Mouse (Mus musculus): ENCODE results near the gene Lsm4. TPM values are rescaled to one million over a fixed set of nuclear protein-coding genes. Genes with fewer than 3 reads are reported as not detected.

The Lsm4 gene
- polyA plus RNA-seq, 1 experiment from 2014 or later: 143 TPM

DNA sequence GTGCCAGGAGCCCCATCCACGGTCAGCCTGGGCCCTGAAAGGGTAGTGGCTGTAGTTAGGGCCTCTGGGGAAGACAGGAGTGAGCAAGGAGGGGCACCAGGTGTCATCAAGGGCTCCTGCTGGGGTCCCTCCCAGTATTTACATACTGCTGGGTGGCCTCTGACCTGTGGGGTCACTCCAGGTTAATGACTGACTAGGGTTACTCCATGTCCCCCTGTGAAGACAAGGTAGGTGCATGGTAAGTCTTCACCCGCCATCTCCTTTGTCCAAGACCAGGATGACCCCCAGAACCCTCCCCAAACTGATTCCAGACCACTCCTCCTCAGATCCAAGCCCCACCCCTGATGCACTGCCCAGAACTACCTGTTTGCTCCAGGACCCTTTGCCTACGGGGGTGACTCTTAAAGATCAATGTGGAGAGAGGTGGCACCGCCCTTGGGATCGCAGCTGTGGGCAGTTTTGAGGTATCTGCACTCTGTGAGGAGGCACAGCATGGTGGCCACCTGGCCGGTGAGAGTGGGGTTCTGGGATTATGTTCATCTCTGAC is 40.6 kb upstream of the Lsm4 start, which contains the start of gene Gdf15:
TSS of gene Gdf15 (minus strand) at position 111 of the 547 bp plus-strand sequence.
- ATAC-seq: no peak
- WGBS: 81% methylated on average over 6 of the region's 6 CpGs
- Histone ChIP-seq H3K4me2 (ENCODE audit: low read length) (no peak within 1 kb of the TSS), H3K9me3 (replicated peaks; ENCODE audit: control insufficient read depth, low read length, poor library complexity, severe bottlenecking) (no peaks in the 10 kb centered on the region), H3K36me3 (ENCODE audit: control insufficient read depth, insufficient read depth, low read length) (no peaks in the 10 kb centered on the region), H3K27ac (ENCODE audit: low read length) (no peak within 1 kb of the TSS), H3K4me3 (ENCODE audit: low read depth, low read length) (no peak within 1 kb of the TSS), H3K9ac (ENCODE audit: low read depth, low read length) (no peak within 1 kb of the TSS), H3K4me1 (ENCODE audit: control insufficient read depth, insufficient read depth, low read length) (peaks cover 6% of the 10 kb centered on the region; the same call in 1 of the 2 replicates), H3K27me3 (ENCODE audit: control insufficient read depth, insufficient read depth, low read depth, low read length) (peaks cover 3% of the 10 kb centered on the region; the same call in 1 of the 2 replicates)

GRCm38 (mm10) chr8:70634066-70634465 is 39.0 kb upstream of the Lsm4 start:
- Histone ChIP-seq H3K27me3 (ENCODE audit: control insufficient read depth, insufficient read depth, low read depth, low read length) (peaks cover 3% of the 10 kb centered on the region; the same call in 1 of the 2 replicates), H3K4me2 (ENCODE audit: low read length) (no peak overlapping the region), H3K36me3 (ENCODE audit: control insufficient read depth, insufficient read depth, low read length) (no peaks in the 10 kb centered on the region), H3K9me3 (replicated peaks; ENCODE audit: control insufficient read depth, low read length, poor library complexity, severe bottlenecking) (no peaks in the 10 kb centered on the region), H3K4me1 (ENCODE audit: control insufficient read depth, insufficient read depth, low read length) (peaks cover 5% of the 10 kb centered on the region; the same call in 1 of the 2 replicates), H3K27ac (ENCODE audit: low read length) (no peak overlapping the region), H3K4me3 (ENCODE audit: low read depth, low read length) (no peak overlapping the region), H3K9ac (ENCODE audit: low read depth, low read length) (no peak overlapping the region)
- 67% methylated on average over 6 of the region's 6 CpGs for WGBS
- no peak for ATAC-seq

DNA sequence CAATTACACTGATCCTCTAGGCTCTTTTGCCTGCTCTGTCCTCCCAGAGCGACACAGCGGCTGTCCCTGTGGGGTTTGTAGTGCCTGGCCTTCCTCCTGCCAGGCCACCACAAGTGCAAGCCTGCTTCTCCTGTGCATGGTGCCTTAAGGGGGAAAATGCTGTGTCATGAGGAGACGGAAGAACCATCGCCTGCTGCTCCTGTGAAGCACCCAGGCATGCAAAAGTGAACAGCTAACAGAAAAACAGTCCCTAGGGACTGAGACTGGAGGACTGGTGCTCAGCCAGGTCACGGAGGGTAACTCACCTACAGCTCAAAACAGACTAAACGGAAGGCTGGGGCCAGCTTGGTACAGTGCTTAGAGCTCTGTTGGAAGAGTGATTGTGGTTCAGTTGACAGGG is 37.5 kb upstream of the Lsm4 start:
- Histone ChIP-seq H3K27ac (ENCODE audit: low read length) (no peak overlapping the region), H3K9ac (ENCODE audit: low read depth, low read length) (no peak overlapping the region), H3K4me1 (ENCODE audit: control insufficient read depth, insufficient read depth, low read length) (no peaks in the 10 kb centered on the region), H3K27me3 (ENCODE audit: control insufficient read depth, insufficient read depth, low read depth, low read length) (peaks cover 3% of the 10 kb centered on the region; the same call in 1 of the 2 replicates), H3K4me2 (ENCODE audit: low read length) (no peak overlapping the region), H3K4me3 (ENCODE audit: low read depth, low read length) (no peak overlapping the region), H3K36me3 (ENCODE audit: control insufficient read depth, insufficient read depth, low read length) (no peaks in the 10 kb centered on the region), H3K9me3 (replicated peaks; ENCODE audit: control insufficient read depth, low read length, poor library complexity, severe bottlenecking) (no peaks in the 10 kb centered on the region)
- ATAC-seq: no peak
- 83% methylated on average over 6 of the region's 6 CpGs for WGBS

DNA sequence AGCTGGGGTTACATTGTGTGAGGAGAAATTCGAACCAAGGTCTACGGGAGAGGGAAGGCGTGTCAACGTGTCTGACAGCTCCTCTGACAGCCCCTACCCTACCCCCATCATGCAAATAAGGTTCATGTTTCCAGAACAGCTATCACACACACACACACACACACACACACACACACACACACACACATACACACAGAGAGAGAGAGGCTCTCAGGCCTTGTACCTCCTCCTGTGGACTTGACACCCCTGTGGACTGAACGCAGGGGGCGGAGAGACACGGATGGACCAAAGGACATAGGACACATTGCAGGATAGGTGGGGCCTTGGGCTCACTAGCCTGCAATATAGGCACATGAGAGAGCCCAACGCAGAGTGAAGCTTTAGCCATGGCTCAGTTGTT is 36.2 kb upstream of the Lsm4 start:
- Histone ChIP-seq H3K4me3 (ENCODE audit: low read depth, low read length) (no peak overlapping the region), H3K9ac (ENCODE audit: low read depth, low read length) (no peak overlapping the region), H3K27ac (ENCODE audit: low read length) (no peak overlapping the region), H3K27me3 (ENCODE audit: control insufficient read depth, insufficient read depth, low read depth, low read length) (no peaks in the 10 kb centered on the region), H3K4me1 (ENCODE audit: control insufficient read depth, insufficient read depth, low read length) (no peaks in the 10 kb centered on the region), H3K36me3 (ENCODE audit: control insufficient read depth, insufficient read depth, low read length) (no peaks in the 10 kb centered on the region), H3K9me3 (replicated peaks; ENCODE audit: control insufficient read depth, low read length, poor library complexity, severe bottlenecking) (no peaks in the 10 kb centered on the region), H3K4me2 (ENCODE audit: low read length) (no peak overlapping the region)
- WGBS: 56% methylated on average over 8 of the region's 8 CpGs
- no peak for ATAC-seq

DNA sequence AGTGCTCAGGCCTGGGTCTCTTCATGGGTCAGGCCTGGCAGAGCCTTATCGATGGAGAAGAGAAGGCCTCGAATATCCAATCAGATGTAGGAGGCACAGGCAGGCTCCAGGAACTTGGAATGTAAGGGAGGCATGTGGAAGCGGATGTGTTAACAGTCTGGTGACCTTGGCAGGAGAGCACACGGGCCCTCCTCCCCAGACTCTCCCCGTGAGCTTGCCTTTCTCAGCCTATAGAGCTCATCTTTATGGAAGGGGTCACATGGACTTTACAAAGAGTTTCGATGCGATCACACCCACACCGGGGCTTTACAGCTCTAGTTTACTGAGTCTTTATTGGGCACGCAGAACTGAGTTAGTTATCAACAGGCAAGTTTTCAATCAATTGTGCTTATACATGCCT is 34.3 kb upstream of the Lsm4 start:
- Histone ChIP-seq H3K27me3 (ENCODE audit: control insufficient read depth, insufficient read depth, low read depth, low read length) (no peaks in the 10 kb centered on the region), H3K4me2 (ENCODE audit: low read length) (no peak overlapping the region), H3K4me3 (ENCODE audit: low read depth, low read length) (no peak overlapping the region), H3K27ac (ENCODE audit: low read length) (no peak overlapping the region), H3K4me1 (ENCODE audit: control insufficient read depth, insufficient read depth, low read length) (no peaks in the 10 kb centered on the region), H3K9ac (ENCODE audit: low read depth, low read length) (no peak overlapping the region), H3K9me3 (replicated peaks; ENCODE audit: control insufficient read depth, low read length, poor library complexity, severe bottlenecking) (no peaks in the 10 kb centered on the region), H3K36me3 (ENCODE audit: control insufficient read depth, insufficient read depth, low read length) (no peaks in the 10 kb centered on the region)
- ATAC-seq: no peak
- WGBS: 72% methylated on average over 9 of the region's 9 CpGs

- Histone ChIP-seq H3K27ac (ENCODE audit: low read length) (no peak overlapping the region), H3K9me3 (replicated peaks; ENCODE audit: control insufficient read depth, low read length, poor library complexity, severe bottlenecking) (no peaks in the 10 kb centered on the region), H3K9ac (ENCODE audit: low read depth, low read length) (no peak overlapping the region), H3K36me3 (ENCODE audit: control insufficient read depth, insufficient read depth, low read length) (no peaks in the 10 kb centered on the region), H3K4me1 (ENCODE audit: control insufficient read depth, insufficient read depth, low read length) (no peaks in the 10 kb centered on the region; the same call in 1 of the 2 replicates), H3K4me3 (ENCODE audit: low read depth, low read length) (no peak overlapping the region), H3K27me3 (ENCODE audit: control insufficient read depth, insufficient read depth, low read depth, low read length) (no peaks in the 10 kb centered on the region), H3K4me2 (ENCODE audit: low read length) (no peak overlapping the region)
- ATAC-seq: no peak
- 60% methylated on average over 3 of the region's 3 CpGs for WGBS
These were observed 30.0 kb upstream of the Lsm4 start for GRCm38 (mm10) chr8:70643019-70643418.

GRCm38 (mm10) chr8:70644065-70644464 is 29.0 kb upstream of the Lsm4 start:
- whole genome bisulfite sequencing: 78% methylated on average over 2 of the region's 2 CpGs

DNA sequence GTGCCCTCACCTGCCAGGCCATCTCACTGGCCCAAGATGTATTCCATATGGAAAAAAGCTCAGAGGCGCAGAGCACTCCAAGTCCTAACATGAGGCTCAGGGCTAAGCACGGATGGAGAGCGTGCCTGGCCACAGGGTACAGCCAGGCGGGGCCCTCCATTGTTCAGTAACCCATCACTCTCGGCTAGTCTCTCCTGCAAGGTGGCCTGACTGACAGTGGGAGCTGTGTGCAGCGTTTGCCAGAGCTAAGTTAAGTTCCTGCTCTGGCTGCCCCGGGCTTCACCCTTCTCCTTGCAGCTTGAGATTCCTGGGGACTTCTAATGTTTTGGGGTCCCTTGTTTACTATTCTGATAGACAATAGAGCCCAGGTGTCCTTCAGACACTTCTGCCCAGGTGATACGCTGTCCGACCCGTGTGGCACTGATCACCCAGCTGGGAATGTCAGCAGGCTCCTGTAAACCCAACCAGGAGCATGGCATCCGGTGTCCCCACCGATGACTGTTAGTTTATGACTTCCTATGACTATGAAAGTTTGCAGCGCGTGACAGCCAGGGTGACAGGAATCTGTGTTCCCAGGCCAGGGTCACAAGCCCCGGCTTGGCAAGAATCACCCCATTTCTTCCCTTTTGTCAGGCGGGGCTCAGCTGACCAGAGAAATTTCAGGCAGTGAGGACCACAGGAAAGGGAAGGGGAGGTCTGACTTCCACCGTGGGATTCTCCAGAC is 27.4 kb upstream of the Lsm4 start:
- no peaks in the 10 kb centered on the region for H3K9me3 ChIP-seq (replicated peaks; ENCODE audit: control insufficient read depth, low read length, poor library complexity, severe bottlenecking)
- H3K9ac ChIP-seq (ENCODE audit: low read depth, low read length): no peak overlapping the region
- WGBS: 59% methylated on average over 17 of the region's 17 CpGs
- peaks cover 4% of the 10 kb centered on the region; the same call in 1 of the 2 replicates for H3K4me1 ChIP-seq (ENCODE audit: control insufficient read depth, insufficient read depth, low read length)
- H3K36me3 ChIP-seq (ENCODE audit: control insufficient read depth, insufficient read depth, low read length): peaks cover 9% of the 10 kb centered on the region
- H3K4me3 ChIP-seq (ENCODE audit: low read depth, low read length): no peak overlapping the region
- H3K27ac ChIP-seq (ENCODE audit: low read length): no peak overlapping the region
- ATAC-seq: no peak
- H3K27me3 ChIP-seq (ENCODE audit: control insufficient read depth, insufficient read depth, low read depth, low read length): no peaks in the 10 kb centered on the region
- no peak overlapping the region for H3K4me2 ChIP-seq (ENCODE audit: low read length)

More at GRCm38 (mm10) chr8:70644065-70644464, 29.0 kb upstream of the Lsm4 start:
- H3K27me3 ChIP-seq (ENCODE audit: control insufficient read depth, insufficient read depth, low read depth, low read length): no peaks in the 10 kb centered on the region
- no peaks in the 10 kb centered on the region; the same call in 1 of the 2 replicates for H3K4me1 ChIP-seq (ENCODE audit: control insufficient read depth, insufficient read depth, low read length)
- no peak overlapping the region for H3K4me3 ChIP-seq (ENCODE audit: low read depth, low read length)
- no peak overlapping the region for H3K9ac ChIP-seq (ENCODE audit: low read depth, low read length)
- no peak for ATAC-seq
- no peaks in the 10 kb centered on the region for H3K9me3 ChIP-seq (replicated peaks; ENCODE audit: control insufficient read depth, low read length, poor library complexity, severe bottlenecking)
- no peak overlapping the region for H3K4me2 ChIP-seq (ENCODE audit: low read length)
- no peak overlapping the region for H3K27ac ChIP-seq (ENCODE audit: low read length)
- H3K36me3 ChIP-seq (ENCODE audit: control insufficient read depth, insufficient read depth, low read length): no peaks in the 10 kb centered on the region

DNA sequence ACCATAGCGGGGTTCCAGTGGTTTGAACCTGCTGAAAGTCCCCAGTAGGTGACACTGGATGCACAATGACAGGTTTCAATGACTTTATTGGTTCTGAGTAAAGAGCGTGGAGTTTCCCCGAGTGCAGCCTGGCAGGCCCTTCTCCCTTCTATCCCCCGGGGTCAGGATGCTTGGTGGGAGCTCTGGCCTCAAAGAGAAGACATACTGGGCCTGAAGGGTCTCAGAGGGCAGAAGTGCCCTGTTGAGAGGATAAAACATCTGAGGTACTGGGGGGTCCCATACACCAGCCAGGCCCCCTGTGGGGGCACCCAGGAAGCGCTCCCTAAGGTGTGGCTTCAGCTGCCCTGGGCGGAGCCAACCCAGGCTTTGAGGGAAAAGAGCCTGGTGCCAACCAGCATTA is 26.7 kb upstream of the Lsm4 start:
- WGBS: 66% methylated on average over 6 of the region's 6 CpGs
- ATAC-seq: no peak
- peaks cover 10% of the 10 kb centered on the region for H3K36me3 ChIP-seq (ENCODE audit: control insufficient read depth, insufficient read depth, low read length)

More for the DNA sequence above, 26.7 kb upstream of the Lsm4 start:
- H3K4me3 ChIP-seq (ENCODE audit: low read depth, low read length): no peak overlapping the region
- H3K27ac ChIP-seq (ENCODE audit: low read length): no peak overlapping the region
- peaks cover 4% of the 10 kb centered on the region; the same call in 1 of the 2 replicates for H3K4me1 ChIP-seq (ENCODE audit: control insufficient read depth, insufficient read depth, low read length)
- H3K27me3 ChIP-seq (ENCODE audit: control insufficient read depth, insufficient read depth, low read depth, low read length): no peaks in the 10 kb centered on the region
- no peak overlapping the region for H3K4me2 ChIP-seq (ENCODE audit: low read length)
- no peaks in the 10 kb centered on the region for H3K9me3 ChIP-seq (replicated peaks; ENCODE audit: control insufficient read depth, low read length, poor library complexity, severe bottlenecking)
- no peak overlapping the region for H3K9ac ChIP-seq (ENCODE audit: low read depth, low read length)

Data from midbrain, embryonic 16.5 days (tissue).